Mouse (Mus musculus) right cerebral cortex, adult 2 months (tissue): ENCODE results near the gene Ttc28.

Source experiments
- DNase-seq, 2 experiments: peaks; one replicate each; pipeline ENCODE4 v3.0.0; 2021 to 2022; ENCODE audit warnings: low spot score in 2 of 2

Gene Ttc28

DNA sequence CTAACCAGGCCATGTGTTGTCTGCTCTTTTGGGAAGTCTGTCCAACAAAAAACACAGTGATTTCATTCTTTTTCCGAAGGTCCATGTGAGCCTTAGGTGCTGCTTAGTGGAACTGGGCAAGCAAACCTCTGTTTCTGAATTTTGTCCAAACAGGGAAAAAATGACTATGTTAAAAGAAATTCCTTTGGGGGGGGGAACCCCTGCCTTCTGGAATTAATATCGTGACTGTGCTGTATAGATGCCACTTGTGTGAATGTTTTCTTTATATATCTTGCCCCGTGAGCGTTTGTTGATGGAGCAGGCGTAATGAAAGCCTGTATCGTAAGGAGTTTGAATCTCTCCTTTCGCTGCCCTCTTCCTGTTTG lies 127.5 kb downstream of the Ttc28 start:
- DNase-seq = no peak

DNA sequence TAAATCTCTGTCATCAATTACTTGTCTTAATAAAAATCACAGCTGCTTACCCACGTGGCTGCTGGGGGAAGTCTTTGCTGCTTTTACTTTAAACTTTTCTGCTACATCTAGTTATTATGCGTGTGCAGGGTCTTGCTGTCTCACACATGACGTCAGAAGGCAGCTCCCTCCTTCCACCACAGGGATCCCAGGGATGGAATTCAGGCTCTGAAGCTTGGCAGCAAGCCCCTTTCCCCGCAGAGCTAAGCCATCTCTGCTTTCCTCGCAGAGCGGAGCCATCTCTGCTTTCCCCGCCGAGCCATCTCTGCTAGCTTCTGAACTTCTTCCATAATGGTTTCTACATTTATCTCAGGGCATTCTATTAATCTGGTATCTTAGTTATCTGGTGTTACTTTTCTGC lies 128.3 kb downstream of the Ttc28 start:
- DNase-seq = no peak

DNA sequence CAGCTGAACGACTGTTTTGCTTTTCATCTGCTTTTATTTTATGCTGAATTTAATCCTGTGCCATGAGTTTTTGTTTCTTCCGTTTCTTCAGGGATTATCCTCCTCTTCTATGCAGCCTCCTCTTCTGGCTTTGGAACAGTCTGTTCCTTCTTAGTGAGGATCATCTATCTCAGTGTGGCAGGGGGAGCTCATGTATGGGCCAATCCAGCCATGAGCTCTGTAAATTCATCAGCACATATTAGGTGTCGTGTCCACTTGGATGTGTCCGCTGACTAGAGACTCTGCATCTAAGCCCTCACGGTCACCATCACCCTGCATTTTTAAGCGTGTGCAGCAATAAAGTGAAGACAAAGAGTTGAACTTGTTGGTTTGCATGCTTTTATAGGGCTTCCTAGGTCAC lies 128.8 kb downstream of the Ttc28 start:
- no peak for DNase-seq

DNA sequence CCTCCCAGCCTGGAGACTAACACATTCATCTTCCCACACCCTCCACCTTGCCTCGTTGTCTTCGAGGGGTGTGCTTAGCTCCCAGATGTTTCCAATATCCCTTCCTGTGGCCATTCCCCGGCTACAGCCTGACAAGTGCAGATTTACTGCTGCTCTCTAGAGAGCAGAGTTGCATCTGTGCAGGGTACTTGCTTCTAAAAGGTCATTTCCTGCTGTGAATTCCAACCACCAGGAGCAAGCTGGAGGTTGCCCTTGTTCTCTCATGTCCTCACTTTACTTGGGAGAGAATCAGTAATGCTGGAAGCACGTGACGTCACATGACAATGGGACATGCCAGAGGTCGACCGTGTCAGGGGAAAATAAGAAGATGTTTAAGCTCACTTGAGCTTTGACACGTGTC lies 131.7 kb downstream of the Ttc28 start:
- DNase-seq = no peak

DNA sequence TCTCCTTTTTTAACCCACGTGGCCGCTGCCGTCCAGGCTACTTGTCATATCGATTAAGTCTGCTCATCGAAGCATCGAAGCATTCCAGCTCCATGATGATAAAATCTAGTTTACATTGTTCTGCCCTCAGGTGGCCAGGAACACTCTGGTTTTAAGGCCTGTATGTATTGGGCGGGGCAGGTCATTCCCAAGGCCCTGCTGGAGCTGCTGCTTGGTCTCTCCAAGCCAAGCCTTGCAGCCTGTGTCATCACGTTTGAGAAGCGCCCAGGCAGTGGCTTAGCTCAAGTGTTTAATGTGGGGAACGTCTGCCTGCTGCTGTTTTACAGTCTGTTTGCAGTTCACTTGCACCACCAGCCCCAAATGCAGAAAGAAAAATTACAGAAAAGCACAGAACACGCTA lies 132.5 kb downstream of the Ttc28 start:
- no peak for DNase-seq

DNA sequence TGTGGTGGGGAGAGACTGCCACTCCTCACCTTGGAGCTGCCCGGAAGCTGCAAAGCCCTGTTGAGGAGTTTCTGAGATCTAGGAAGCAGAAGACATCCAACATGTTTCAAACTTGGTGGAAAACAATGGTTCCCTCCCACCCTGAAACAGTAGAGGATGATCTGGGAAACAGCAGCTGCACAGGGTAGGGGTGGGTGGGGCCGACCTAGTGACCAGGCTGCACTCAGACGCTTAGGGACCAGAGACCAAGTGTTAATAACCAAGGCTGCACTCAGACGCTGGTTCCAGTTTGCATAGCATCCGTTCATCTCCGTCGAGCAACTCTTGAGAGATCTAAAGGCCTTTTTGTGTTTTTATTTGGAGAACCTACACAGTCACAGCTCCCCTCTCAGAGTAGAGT lies 133.0 kb downstream of the Ttc28 start:
- DNase-seq = no peak

DNA sequence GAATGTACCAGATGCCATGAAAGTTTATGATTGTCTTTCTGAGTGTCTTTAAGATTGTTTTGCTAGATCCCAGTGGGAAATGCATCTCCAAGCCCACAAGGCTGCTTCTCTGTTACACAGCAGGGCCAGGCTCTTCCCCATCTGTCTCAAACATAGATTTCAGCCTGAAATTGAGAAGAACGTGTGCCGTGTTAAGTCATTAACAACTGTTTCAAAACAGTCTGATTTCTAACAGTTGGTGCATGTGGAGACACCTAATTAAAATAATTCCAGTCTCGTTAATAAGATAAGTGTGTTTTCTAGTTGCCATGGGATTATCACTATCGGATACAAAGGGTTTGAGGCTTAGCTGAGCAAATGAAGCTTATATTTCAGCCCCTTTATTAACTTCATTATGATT lies 135.4 kb downstream of the Ttc28 start:
- DNase-seq = no peak

DNA sequence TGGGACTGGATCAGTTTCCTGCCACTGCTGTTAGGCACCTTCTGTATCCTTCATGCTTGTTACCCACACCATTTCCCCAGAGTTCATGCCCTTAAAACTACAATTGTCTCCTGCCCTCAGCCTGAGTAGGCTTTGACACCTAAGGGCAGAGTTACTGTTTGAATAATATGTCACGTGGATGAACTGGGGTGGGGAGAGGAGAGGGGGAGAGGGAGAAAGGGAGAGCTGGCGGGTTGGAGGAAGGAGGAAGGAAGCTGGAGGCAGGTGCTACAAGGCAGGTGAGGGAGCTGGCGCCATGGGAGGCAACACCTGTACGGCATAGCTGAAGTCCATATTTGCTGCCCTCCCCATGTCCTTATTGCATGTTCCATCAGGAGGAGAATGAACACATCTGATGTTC lies 137.7 kb downstream of the Ttc28 start:
- no peak for DNase-seq

DNA sequence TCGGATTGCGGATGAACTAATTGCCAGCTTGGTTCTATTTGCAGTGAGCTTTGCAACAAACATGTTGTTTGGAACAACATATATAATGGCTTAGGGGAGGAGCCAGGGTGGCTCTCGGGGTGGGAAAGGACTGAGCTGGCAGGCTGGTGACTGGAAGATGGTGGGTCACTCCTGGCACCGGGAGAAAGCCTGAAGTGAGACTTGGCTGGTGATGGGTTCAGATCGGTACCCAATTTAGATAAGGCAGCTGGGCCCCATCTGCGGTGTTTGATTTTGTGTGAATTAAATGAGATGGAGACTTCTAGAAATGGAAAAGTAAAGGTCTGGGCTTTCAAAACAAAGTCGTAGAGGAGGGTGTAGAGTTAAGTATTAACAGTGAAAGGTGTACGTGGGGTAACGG lies 142.7 kb downstream of the Ttc28 start:
- no peak for DNase-seq

DNA sequence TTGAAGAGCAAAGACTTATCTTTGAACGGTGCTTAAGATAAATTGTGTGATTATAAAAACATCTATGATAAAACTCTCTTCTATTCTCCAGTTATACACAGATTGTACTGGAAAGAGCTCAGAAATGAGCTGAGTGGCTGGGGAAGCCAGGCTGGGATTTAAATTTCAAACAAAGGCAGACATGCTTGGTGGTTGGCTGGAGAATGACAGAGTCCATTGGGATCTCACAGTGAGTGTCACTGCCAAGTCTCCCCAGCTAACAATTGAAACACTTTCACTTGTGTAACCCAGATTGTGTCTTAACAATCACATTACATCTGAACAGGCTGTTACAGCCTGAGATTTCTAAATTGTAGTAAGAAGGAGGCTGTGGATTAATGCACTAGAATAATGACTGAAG lies 143.3 kb downstream of the Ttc28 start:
- no peak for DNase-seq

DNA sequence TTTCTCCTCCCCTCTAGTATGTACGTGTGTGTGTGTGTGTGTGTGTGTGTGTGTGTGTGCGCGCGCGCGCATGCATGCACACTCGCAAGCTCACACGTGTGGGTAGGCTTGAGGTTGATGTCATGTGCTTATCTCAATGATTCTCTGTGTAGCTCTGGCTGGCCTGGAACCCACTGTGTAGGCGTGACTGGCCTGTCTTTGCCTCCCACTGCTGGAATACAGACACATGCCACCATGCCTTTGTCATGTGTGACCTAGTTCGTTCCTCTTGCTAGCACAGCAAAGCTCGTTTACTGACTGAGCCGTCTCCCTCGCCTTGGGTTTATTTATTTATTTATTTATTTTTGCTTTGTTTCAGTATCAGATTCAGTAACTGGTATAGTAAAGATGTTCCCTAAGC lies 145.0 kb downstream of the Ttc28 start:
- DNase-seq = no peak

DNA sequence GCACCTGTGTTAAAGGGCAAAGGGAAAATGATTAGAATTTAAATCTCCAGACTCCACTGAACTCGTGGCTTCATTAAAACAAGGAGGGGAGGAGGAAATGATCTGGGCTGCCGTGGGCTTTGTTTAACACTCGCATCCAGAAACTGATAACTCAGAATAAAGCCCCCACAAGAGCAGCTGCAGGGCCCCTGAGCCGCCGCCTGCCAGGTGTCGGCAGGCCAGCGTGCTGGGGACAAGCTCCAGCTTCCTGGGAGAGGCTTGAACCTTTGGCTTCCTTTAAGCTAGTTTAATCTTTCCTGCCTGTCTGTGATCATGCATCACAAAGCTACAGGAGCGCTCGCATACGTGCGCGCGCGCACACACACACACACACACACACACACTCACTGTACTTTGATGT lies 145.9 kb downstream of the Ttc28 start:
- DNase-seq = no peak

DNA sequence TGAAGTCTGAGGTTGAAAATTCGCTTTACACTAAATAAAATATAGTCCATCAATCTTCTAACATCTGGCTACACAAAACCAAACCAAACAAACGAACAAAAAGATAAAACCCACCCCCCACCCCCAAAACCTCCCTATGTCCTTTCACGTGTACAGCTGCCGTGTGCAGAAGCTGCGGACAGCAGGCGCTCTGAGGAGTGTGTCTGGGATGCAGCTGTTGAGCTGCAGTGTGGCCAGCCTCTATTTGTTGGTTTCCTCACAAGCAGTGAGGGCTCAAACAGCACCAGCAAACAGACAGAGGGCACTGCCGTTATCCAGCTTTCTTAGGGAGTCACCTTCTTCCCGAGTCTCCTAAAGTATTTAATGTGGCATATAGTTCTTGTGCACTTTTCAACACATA lies 146.6 kb downstream of the Ttc28 start:
- no peak for DNase-seq

DNA sequence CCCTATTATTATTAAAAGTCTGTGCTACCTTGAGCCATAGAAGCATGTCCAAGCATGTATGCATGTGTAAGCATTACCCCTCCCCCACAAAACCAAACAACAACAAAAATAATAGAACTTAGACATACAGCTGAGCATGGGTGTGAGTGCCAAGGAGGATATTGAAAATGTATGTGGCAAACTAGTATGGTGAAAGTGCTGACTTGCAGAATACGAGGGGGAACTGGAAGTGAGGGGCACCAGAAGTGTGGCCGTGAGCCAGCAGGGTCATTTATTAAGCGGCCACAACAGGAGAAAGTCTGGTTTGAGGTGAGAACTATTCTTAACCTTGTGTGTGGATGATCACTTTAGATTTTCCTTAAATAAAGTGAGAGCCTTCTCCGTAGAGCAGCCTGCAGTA lies 148.7 kb downstream of the Ttc28 start:
- no peak for DNase-seq

DNA sequence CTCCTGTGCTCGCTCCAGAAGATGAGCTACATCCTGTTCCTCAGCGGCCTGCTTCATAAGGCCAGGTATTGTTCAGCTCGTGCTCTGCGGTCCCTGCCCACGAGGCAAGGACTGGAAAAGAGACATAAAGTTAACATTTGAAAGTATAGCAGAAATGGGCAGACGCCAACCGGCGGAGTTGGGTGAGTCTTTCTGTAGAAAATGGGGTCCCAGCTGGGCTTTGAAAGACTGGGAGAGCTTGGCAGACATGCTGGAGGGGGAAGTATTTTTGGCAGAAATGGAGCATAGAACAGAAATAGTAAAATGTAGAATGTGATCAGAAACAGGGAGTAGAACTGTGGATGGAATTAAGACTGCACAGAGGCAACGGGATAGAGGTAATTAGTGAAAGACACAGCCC lies 149.3 kb downstream of the Ttc28 start:
- DNase-seq = peak in 1 of 2 experiments; percentile 24

DNA sequence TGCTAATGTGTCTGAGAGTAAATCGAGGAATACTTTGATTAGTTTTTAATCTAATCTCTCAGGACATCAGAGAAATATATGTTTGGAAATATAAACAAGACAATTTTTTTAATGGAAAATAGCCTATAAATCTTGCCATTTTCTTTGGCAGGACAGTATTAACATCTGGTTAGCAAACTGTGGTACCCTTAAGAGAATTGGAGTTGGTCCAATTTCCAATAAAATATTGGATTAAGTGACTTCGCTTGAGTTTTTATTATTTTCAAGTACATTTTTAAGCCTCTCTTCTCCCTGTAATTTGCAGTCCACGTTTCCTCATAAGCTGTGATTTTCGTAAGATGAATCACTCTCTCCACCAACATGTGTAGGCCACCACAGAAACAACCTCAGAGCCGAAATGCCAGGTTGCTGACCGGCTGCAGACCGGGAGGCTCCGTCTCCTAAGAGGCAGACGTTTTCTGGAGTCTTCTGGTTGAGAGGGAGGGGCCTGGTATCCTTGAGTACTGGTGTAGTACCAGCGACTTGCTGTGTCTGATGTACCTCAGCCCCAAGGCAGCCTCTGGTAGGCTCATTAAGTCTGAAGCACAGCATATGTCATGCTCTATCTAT lies 153.2 kb downstream of the Ttc28 start:
- DNase-seq = no peak

DNA sequence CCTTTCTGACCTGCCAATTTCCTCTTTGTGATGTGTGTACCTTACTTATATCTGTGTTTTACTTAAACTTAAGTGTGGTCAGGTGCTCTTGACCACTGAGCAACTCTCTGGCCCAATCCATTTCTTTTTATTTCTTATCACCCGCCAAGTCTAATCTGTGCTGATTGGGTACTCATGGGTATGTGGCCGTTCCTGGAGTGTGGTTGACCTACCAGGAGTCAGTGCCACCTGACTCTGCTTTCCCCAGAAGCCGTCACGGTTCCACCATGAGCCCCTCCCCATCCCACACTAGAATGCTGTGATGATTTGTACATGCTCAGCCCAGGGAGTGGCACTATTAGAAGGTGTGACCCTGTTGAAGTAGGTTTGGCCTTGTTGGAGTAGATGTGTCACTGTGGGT lies 153.9 kb downstream of the Ttc28 start:
- DNase-seq = no peak

DNA sequence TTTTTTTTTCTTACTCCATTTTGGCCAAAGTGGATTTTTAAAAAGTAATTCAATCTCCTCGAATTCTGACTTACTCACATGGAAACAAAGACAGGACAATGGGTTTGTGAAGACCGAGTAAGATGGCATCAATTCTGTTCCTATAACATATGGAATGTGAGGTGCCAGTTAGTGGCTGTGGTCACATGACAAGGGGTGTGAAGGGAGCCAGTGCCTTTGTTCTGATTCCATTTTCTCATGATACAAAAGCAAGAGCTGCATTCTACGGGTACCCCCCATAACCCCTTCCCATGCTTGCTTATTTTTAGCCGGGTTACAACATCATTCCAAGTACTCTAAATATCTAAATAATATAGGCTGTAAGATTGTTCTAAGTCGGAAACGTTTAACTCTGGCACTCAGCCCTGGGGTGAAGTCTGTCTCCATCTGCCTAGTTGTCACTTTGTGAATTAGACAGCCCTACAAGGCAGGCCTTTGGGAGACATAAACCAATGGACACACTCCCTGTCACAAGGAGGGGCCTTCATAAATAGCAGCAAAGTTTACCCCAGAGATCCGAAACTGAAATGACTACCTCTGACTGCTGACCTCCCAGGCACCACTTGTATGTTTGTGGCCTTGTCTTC lies 157.6 kb downstream of the Ttc28 start:
- no peak for DNase-seq

DNA sequence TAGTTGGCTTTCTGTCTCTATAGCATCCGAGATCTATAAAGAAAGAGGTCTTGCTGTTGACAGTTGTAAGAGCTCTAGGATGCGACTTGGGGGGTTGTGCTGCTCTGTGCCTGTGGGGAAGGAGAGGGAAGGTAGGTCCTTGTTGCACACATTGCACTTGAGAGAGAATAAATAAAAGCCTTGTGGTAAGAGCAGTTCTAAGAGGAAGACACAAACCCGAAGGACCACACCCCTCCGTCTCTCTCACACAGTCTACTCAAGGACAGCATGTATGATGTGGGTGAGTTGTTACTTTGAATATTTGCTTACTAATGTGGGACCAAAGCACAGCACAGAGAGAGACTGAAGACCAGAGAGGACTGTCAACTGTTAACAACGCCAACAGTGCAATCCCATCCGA lies 160.2 kb downstream of the Ttc28 start:
- no peak for DNase-seq

DNA sequence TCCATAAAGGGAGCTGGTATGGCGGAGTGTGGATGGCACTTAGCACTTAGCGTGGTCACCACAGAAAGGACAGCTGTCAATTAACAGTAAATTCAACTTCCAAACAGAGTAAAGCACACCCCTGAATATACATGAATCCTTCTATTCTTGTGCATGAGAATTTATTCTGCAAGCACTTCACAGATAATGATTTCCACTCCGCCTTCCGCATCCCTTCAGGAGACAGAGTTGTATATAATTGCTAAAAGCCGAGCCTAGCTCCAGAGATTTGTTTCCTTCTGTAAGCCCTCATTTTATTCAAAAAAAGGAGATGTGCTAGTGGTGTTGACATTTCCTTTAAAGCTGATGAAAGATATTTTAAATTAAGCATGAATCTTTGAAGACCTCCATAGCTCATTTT lies 162.3 kb downstream of the Ttc28 start:
- no peak for DNase-seq

DNA sequence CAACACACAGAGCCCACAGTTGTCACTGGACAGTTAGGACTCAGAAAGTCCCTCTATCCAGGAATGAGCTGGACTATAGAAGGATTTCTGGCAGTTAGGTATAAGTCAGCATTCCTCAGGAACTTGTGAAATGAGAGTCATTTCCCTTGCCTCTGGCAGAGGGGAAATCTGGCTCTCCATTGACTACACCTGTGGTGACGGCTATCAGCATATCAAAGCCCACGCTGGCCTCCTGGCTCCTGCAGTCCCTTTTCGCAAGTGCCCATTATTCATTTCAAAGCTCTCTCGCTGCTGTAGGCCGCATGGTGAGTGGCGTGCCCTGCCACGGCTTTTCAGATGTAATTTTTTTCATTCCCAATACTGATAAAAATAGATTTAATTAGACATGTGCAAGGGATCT lies 164.6 kb downstream of the Ttc28 start:
- no peak for DNase-seq

DNA sequence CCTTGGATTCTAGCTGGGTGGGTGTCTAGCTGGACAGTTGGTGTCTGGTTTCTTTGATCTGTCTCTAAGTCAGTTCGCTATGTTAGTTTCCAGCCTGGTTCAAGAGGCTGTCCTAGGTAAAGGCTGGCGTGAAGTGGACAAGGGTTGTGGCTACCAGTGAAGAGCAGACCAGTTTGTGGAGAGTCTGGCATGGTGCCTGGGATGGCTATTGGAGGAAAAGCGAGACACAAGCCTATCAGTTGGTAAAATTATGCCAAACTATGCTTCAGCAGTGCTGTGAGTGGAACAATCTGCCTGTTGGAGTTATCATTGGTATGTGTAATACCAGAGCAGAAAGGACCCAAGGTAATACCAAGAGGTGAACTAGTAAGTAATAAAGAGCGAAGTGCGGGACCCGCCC lies 166.8 kb downstream of the Ttc28 start:
- DNase-seq = no peak

DNA sequence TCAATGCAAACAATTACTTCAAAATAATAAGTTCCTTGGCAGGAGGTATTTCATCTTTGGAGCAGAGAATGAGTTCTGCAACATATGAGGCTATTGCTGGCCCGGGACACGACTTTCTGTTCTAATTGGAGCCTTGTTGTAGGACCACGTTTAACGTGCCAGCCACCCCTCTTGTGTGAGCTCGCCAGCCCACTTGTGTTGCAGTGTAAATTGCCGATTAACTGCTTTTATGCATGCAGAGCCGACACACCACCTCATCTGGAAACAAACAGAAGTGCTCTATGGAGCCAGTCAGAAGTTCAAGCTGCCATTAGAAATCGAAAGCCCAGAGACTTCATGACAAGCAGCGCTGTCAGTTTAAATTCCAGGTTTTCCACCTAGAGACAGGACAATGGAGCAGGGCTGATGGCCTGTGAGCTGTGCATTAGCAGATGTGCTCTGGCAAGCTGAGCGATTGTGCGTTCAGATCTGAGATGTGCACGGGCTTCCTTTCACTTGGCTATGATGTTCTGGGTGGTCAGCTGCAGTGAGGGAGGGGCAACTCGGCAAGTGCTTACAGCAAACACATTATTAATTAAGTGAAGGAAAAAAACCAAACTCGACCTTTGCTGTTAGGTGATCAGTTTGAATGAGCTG lies 167.4 kb downstream of the Ttc28 start:
- DNase-seq = no peak

DNA sequence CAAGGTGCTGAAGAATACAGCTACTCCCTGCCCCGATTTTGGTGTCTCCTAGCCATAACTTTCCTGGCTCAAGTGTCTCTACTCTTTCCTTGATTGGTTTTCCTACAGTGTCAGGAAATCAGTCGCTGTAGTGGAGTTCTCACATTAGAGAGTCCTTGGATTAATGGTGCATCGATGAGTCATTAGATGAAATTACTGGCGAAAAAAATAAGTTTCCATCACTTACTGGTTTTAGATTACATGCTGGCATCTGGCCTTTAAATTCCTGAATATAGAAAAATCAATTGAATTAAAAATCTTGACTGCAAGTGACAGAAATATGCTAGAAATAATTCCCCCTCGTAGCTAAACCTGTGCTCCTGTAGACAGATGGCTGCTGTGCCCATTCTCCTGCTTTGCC lies 168.4 kb downstream of the Ttc28 start:
- DNase-seq = no peak
